Mouse (Mus musculus) kidney, adult 11 months (tissue): Measurements from ENCODE around the gene Plscr3.

Source experiments
- DNase-seq: peaks from one replicate; pipeline ENCODE4 v3.0.0; 2022

Gene Plscr3

GRCm38 (mm10) chr11:69846198-69846680, at the start of gene Plscr3:
Gene Plscr3, plus strand, starts transcription at chr11:69846376.
- peak; percentile 95 for DNase-seq

DNA sequence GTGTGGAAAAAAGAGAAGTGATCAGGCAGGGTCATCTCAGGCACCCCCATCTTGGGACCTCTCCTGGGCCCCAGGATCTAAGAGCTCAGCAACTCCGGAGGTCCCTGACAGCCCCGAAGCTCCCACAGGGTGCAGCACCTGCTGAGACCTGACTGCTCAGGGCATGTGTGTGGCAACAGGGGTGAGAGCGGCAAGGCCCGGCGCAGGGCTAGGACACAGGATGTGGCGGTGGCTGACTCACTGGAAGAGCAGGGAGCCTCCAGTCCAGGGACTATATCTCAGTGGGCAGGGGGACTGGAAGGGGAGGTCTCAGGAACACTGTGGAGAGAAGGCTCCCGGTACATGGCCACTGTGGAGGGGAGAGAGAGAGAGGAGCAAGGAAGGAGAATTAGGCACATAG, 48.3 kb upstream of the Plscr3 start:
- DNase-seq: no peak

DNA sequence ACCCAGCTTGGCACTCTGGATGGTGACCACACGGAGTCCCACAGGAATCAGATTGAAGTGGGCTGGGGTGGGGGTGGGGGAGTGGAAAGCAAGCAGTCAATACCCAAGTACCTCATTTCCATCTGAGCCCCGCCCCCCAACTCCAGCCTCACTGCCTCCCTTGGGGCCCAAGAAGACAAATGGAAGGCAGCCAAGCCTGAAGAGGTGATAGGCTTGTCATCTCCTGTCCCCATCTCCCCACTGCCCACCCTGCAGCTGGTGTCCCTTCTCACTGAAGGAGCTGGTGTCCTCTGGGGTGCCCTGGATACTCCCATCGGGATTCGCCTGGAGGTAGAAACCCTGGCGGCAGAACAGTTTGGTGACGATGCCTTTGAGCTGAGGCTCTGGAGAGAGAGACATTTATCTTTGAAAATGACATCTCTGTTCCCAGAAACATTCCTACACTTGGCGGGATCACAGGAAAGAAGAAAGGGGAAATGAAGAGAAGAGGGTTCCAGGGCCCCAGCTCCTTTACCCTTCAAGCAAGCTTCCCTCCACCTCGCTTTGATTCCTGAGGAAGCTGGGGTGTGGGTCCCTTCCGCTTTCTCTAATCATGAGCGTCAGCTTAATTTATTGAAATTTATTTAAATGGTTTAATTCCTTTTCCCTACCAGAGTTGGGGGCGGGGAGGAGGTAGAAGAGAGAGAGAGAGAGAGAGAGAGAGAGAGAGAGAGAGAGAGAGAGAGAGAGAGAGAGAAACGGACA, 46.6 kb upstream of the Plscr3 start:
- DNase-seq: no peak

GRCm38 (mm10) chr11:69800138-69800391, 46.1 kb upstream of the Plscr3 start:
- no peak for DNase-seq

GRCm38 (mm10) chr11:69800392-69801197, 45.6 kb upstream of the Plscr3 start:
- DNase-seq: peak; percentile 44

GRCm38 (mm10) chr11:69801379-69801977, 44.7 kb upstream of the Plscr3 start, which contains the start of gene Fgf11:
Gene Fgf11, minus strand, starts transcription at chr11:69801857.
- DNase-seq: no peak

- DNase-seq: peak; percentile 72
Measured at GRCm38 (mm10) chr11:69802648-69803105, 43.5 kb upstream of the Plscr3 start.

DNA sequence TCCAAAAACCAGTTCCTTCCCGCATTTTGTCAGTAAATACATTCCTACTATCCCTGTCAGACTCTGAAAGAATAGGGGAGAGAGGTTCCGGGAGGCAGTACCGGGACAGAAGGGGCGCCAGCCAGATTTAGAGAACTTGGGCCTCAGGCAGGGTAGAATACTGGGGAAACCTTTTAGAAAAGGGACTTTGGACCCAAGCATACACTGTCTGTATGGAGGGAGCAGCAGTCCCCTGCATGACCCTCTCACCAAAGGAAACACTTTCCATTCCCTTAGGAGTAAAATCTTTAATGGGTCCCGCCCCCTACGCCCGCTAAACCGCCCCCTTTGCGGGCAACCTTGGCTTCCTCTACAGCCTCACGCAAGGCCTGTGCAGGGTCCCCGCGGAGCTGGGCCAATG, 42.8 kb upstream of the Plscr3 start:
- no peak for DNase-seq

GRCm38 (mm10) chr11:69803786-69804651, 42.2 kb upstream of the Plscr3 start:
- peak; percentile 79 for DNase-seq

GRCm38 (mm10) chr11:69804652-69804940, 41.6 kb upstream of the Plscr3 start:
- peak; percentile 54 for DNase-seq

- DNase-seq: peak; percentile 91
Measured at GRCm38 (mm10) chr11:69804972-69805909, 40.9 kb upstream of the Plscr3 start, which contains the start of gene Tmem102. Gene Tmem102, minus strand, starts transcription at chr11:69805624.

DNA sequence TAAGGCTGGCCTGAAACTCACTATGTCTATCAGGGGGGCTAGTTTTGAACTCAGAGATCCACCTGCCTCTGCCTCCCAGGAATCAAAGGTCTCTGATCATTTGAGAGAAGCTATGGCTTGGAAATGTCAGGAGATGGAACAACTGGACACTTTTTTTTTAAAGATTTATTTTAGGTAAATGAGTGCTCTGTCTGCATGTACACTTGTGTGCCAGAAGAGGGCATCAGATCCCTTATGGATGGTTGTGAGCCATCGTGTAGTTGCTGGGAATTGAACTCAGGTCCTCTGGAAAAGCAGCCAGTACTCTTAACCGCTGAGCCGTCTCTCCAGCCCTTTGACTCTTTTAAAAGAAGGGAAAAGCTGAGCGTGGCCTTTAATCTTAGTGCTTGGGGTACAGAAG, 39.8 kb upstream of the Plscr3 start:
- no peak for DNase-seq

DNA sequence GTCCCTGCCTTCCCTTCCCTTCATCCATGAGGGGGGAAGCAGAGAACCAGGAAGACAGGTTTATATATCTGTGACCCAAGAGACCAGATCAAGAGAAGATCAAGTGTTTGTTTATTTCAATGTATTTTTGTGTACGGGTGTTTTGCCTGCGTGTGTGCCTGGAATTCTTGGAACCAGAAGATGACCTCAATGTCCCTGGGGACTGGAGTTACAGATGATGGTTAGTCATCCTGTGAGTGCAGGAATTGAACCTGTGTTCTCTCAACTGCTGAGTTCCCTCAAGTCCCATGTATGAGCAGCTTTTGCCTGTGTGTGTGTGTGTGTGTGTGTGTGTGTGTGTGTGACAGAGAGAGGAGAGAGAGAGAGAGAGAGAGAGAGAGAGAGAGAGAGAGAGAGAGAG, 38.5 kb upstream of the Plscr3 start:
- DNase-seq: no peak

- DNase-seq: no peak
Measured at GRCm38 (mm10) chr11:69810280-69810679, 35.9 kb upstream of the Plscr3 start.

- DNase-seq: no peak
Measured at GRCm38 (mm10) chr11:69815155-69815554, 31.0 kb upstream of the Plscr3 start, which contains the start of gene Gm39566. Gene Gm39566, minus strand, starts transcription at chr11:69815298.

- no peak for DNase-seq
Measured at GRCm38 (mm10) chr11:69816520-69816919, 29.7 kb upstream of the Plscr3 start.

DNA sequence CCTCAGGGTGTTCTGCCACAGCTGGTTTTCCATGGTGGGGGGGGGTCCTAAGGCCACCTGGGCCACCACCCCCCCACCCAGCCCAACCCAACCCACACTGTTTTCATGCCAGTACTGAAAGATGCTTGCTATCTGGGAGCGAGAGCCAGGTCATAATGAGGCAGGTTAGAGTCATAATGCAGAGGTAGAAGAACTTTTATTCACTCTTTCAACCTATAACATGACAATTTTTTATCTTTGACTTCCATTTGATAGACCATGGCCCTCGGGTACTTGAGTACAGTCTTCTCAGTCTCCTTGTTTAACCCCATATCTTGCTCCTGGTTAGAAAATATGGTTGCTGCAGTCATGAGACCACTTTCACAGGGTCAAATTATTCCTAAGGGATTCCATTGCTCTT, 27.8 kb upstream of the Plscr3 start, which contains the start of gene Spem2:
Gene Spem2 (minus strand): TSS at position 101 of the 400 bp plus-strand sequence.
- DNase-seq: no peak

DNA sequence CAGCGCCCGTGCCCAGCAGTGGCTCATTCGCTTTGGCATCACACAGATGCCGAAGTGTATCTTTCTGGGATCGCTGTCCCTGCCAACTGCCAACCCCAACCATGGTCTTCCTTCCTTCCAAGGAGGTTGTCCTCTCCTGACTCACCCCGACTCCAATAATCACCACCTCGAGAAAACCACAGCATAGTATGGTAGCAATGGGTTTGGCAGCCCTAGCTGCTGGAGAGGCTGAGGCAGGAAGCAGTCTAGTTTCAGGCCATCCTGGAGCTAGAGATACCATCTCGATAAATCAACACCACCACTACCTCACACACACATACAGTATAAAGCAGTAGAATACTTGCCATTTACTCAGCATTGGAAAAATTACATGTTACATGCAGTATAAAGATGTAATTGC, 27.3 kb upstream of the Plscr3 start:
- no peak for DNase-seq

DNA sequence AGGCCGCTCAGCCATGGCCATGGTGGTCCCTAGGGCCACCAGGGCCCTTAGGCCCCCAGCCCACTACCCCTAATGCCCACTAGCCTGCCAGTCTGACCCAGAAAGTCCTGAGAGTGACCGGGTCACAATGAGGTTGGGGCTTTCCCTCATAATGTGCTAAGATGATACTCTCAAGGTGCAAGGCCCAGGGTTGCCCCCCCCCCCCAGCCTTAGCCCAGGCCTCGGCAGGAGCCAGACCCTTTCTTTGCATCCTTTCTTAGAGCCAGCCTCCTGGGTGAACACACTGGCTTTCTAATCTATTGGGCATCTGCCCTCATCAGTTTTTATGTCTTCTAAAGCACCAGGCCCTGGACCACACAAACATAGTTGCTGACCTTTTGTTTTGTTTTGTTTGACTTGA, 24.1 kb upstream of the Plscr3 start, which contains the start of gene Spem1:
Gene Spem1 (minus strand): TSS at position 101 of the 400 bp plus-strand sequence.
- DNase-seq: no peak

DNA sequence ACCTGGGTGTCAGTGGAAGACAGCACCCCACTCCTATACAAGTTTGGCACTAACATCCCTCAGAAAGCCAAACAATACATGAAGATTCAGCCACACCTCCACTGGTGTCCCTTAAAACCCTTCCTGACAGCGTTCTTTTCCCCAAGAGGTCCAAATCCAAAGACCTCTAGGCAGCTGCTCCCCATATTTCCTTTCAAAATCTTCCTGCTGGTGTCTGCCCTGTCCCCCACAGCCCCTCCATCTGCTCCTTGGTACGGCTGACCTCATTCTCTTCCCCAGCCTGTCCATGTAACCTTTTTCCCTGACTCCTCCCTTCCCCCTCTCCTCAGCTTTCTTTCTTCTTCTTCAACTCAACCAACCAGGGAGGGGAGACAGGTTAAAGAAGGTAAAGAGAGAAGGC, 22.7 kb upstream of the Plscr3 start:
- DNase-seq: no peak

DNA sequence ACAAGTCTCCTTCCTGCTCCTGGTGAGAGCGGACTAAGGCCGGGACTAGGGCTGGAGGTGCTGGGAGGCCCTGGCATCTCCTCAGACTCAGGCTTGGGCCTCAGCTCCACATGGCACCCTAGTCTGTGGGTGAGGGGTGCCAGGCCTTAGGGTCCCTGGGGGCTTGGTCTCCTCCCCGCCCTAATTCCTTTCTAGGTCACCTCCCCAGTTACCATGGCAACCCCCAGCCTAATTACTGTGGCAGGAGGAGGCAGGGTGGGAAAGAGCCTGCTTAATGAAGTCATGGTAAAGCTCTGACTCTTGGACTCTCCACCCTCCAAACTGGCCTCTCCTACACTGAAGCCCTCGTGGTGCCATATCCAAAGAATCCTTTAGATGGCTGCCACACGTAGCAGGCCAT, 17.3 kb upstream of the Plscr3 start:
- DNase-seq: no peak
